Mouse (Mus musculus): ENCODE measurements around the gene Sec23a. TPM values are rescaled to one million over a fixed set of nuclear protein-coding genes. Genes with fewer than 3 reads are reported as not detected.
"Not testable (repeated sequence)": the region's sequence is repeated elsewhere in the genome, so short reads cannot be mapped to it uniquely, and the experiment has no call there.

Gene Sec23a
- total RNA-seq, 2 experiments from 2014 or later: 96.2 to 97.7 TPM

DNA sequence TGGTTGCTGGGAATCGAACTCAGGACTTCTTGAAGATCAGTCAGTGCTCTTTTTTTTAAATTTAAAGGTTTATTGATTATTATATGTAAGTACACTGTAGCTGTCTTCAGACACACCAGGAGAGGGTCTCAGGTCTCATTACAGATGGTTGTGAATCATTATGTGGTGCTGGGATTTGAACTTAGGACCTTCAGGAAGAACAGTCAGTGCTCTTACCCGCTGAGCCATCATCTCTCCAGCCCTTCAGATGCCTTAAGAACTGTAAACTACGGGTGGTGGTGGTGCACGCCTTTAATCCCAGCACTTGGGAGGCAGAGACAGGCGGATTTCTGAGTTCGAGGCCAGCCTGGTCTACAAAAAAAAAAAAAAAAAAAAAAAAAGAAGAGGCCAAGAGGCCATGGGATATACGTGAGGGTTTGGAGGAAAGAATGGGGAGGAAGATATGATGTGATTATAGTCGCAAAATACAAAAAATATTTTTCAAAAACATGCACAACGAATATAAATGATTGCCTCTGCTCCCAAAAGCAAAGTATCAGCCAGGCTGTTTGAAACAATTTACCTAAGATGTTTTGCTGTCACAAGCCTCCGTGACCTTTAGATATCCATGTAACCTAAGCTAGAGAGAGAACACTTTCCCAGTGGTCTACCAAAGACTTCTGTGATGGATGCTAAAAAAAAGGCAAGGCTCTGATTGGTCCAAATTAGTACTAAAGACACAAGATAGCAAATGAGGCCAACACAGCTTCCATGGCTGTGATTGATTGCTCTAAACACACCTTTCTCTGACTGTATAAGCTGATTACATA is 27.5 kb upstream of the Sec23a start:
- no peak for TF ChIP-seq CTCF (conservative IDR thresholded peaks at IDR 0.05)
- H3K4me3 ChIP-seq: no peak overlapping the region
- DNase-seq (ENCODE audit: low spot score in 2 of 2): no peak
- no peak overlapping the region; the same call in 1 of the 2 replicates for H3K27ac ChIP-seq

- TF ChIP-seq CTCF (conservative IDR thresholded peaks at IDR 0.05): peak; percentile 60
- Histone ChIP-seq H3K4me3 (no peak overlapping the region), H3K27ac (no peak overlapping the region)
- DNase-seq (ENCODE audit: low spot score in 2 of 2): no peak
Measured at GRCm38 (mm10) chr12:59032101-59032500, 20.3 kb upstream of the Sec23a start.

DNA sequence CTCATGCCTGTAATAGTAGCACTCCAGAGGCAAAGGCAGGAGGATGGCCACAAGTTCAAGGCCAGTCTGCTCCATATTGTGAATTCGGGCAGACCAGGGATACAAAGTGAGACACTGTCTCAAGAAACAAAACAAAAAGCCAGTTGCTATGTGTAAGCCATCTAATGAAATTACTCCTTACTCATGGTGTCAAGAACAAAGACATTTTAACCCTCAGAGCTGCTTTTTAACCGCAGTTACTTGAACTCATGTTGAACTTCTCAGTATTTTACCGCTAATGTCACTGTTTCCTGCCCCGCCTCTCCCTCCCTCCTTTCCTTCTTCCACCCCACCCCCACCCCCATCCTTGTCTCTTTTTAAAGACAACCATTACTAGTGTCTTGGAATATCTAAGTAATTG is 9.5 kb upstream of the Sec23a start:
- Histone ChIP-seq H3K27ac (no peak overlapping the region), H3K4me3 (no peak overlapping the region)
- no peak for DNase-seq (ENCODE audit: low spot score in 2 of 2)
- TF ChIP-seq CTCF (conservative IDR thresholded peaks at IDR 0.05): no peak

- TF ChIP-seq CTCF (conservative IDR thresholded peaks at IDR 0.05): no peak
- H3K4me3 ChIP-seq: no peak overlapping the region
- no peak for DNase-seq (ENCODE audit: low spot score in 2 of 2)
- no peak overlapping the region for H3K27ac ChIP-seq
Measured at GRCm38 (mm10) chr12:59019891-59020290, 8.1 kb upstream of the Sec23a start.

GRCm38 (mm10) chr12:59017970-59018369 is 6.2 kb upstream of the Sec23a start:
- no peak for TF ChIP-seq CTCF (conservative IDR thresholded peaks at IDR 0.05)
- DNase-seq (ENCODE audit: low spot score in 2 of 2): no peak
- no peak overlapping the region for H3K27ac ChIP-seq

DNA sequence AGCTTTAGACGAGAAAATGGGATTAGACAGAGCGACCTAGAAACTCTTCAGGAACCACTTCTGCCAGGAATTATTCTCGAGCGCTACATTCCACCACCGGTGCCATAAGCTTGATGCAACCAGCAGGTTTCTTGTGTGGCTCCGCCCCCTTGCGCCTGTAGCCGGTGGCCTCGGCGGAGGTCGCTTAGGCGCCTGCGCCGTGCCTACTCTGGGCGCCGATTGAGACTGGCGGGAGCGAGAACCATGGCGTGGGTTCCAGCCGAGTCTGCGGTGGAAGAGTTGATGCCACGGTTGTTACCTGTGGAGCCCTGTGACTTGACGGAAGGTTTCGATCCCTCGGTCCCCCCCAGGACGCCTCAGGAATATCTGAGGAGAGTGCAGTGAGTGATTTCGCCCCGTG is 1.4 kb upstream of the Sec23a start, which contains the start of gene Gemin2:
Gemin2 (plus strand) TSS at position 160 of the 400 bp plus-strand sequence.
- Histone ChIP-seq H3K4me3 (peak within 1 kb of the TSS; percentile 80), H3K27ac (peak within 1 kb of the TSS; percentile 85)
- DNase-seq (ENCODE audit: low spot score in 2 of 2): peak; percentile 88 to 90
- TF ChIP-seq CTCF (conservative IDR thresholded peaks at IDR 0.05): peak; percentile 45

More at GRCm38 (mm10) chr12:59017970-59018369, 6.2 kb upstream of the Sec23a start:
- no peak overlapping the region for H3K4me3 ChIP-seq

- no peak for DNase-seq (ENCODE audit: low spot score in 2 of 2)
- TF ChIP-seq CTCF (conservative IDR thresholded peaks at IDR 0.05): no peak
- H3K27ac ChIP-seq: peak overlapping the region; percentile 85
- H3K4me3 ChIP-seq: peak overlapping the region; percentile 80
Measured at GRCm38 (mm10) chr12:59012710-59013091, 884 bp upstream of the Sec23a start.

DNA sequence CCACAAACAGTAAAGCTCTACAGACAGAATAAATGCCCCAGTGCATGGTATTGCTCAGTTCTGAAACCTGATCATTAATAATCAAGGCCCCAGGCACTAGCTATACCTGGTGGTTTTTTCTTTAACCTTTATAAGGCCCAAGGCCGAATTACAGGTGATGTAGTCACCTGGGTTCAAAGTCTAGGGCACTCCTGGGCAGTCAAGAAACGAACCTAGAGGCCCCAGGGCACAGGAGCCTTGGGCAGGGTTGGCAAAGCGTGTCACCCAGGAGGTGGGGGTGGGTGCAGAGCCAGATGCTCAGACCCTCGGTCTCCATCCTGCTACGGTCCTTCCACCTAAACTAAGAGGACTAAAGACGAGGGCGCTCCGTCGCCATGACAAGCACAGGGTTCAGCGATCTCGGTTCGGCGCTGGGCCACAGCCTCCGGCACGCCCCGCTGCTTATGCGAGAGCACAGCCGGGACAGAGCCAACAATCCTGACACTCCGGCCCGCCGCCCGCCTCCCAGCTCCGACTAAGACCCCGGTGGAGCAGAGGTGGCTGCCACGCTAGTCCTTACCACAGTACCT is 458 bp downstream of the Sec23a start:
- Histone ChIP-seq H3K27ac (peak overlapping the region; percentile 95), H3K4me3 (peak overlapping the region; percentile 80)
- no peak for DNase-seq (ENCODE audit: low spot score in 2 of 2)
- no peak for TF ChIP-seq CTCF (conservative IDR thresholded peaks at IDR 0.05)

- Histone ChIP-seq H3K27ac (peak overlapping the region; percentile 1; the same call in 1 of the 2 replicates), H3K4me3 (peak overlapping the region; percentile 80; the same call in 1 of the 2 replicates)
- DNase-seq (ENCODE audit: low spot score in 2 of 2): no peak
- peak; percentile 56 for TF ChIP-seq CTCF (conservative IDR thresholded peaks at IDR 0.05)
Measured at GRCm38 (mm10) chr12:59010482-59010881, 1.3 kb downstream of the Sec23a start.

- DNase-seq (ENCODE audit: low spot score in 2 of 2): no peak
- H3K4me3 ChIP-seq: no peak overlapping the region
- TF ChIP-seq CTCF (conservative IDR thresholded peaks at IDR 0.05): no peak
Measured at GRCm38 (mm10) chr12:58985766-58986165, 26.1 kb downstream of the Sec23a start.

GRCm38 (mm10) chr12:58981178-58981661 is 30.6 kb downstream of the Sec23a start:
- H3K27ac ChIP-seq; DNase-seq (ENCODE audit: low spot score in 2 of 2); H3K4me3 ChIP-seq: not testable (repeated sequence)

More at GRCm38 (mm10) chr12:58985766-58986165, 26.1 kb downstream of the Sec23a start:
- H3K27ac ChIP-seq: no peak overlapping the region

- Histone ChIP-seq H3K27ac (no peak overlapping the region), H3K4me3 (no peak overlapping the region)
- TF ChIP-seq CTCF (conservative IDR thresholded peaks at IDR 0.05): peak; percentile 61
- no peak for DNase-seq (ENCODE audit: low spot score in 2 of 2)
Measured at GRCm38 (mm10) chr12:58976966-58977365, 34.9 kb downstream of the Sec23a start.

DNA sequence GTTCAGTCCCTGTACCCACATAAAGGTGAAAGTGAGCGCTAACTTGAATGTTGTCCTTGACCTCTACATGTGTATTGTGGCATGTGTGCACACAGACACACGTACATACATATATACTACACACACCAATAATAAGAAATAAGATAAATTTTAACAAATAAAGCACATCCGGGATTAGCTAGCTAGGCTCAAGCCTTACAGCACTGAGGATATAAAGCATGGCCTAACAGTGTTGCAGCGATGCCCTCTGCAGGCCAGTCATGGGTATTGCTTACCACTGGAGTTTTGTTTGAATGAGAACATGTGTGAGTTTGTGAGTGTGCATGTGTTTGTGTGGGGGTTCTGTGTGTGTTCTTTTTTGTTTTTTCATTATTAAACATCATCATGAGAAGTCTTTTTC is 47.2 kb downstream of the Sec23a start:
- peak in 1 of 2 experiments; percentile 36 for DNase-seq (ENCODE audit: low spot score in 2 of 2)
- Histone ChIP-seq H3K27ac (no peak overlapping the region), H3K4me3 (no peak overlapping the region)
- peak; percentile 88 for TF ChIP-seq CTCF (conservative IDR thresholded peaks at IDR 0.05)
